In the genomic region with DNA sequence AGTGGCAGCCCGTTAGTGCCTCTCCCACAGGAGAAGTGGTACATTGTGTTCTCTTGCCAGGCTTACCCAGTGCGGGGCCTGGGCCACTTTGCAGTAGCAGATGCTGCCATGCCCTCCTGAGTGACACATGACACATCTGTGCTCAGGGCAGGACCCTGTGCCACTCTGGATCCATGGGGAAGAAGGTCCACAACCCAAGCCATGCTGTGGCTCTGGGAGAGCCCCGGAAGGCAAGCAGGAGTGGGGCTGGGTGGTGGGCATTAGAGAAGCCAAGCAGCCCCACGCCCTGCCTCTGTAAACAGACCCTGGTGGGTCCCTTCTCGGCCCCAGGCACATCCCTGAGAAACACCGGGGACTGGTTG, we compare ENCODE assay signal across 13 mouse cellular contexts. TPM values are rescaled to one million over a fixed set of nuclear protein-coding genes. Genes with fewer than 3 reads are reported as not detected.
A peak's percentile ranks its signal among the peaks of the same experiment; 100 is the strongest.
DNase-seq lines count a peak whose midpoint lies in the region; ATAC-seq lines count a peak whose summit lies in the region.
"Had no signal": no experiment of that assay in that cellular context is flagged by ENCODE, and none has a peak within 500 bp of the region (broad histone marks: within the 10 kb centered on the region; RNA-seq: fewer than 3 reads in every experiment).

No protein-coding gene starts in this region.

- H3K27me3 ChIP-seq in heart, embryonic 12.5 days (replicated peaks), result peaks cover 33% of the 10 kb centered on the region
- peaks cover 30% of the 10 kb centered on the region for H3K27me3 ChIP-seq in neural tube, embryonic 13.5 days

- H3K4me2 ChIP-seq in heart, embryonic 12.5 days, result no peak overlapping the region
- H3K4me2 ChIP-seq in neural tube, embryonic 13.5 days, result no peak overlapping the region

- H3K4me1 ChIP-seq in heart, embryonic 12.5 days (replicated peaks), result peaks cover 52% of the 10 kb centered on the region
- H3K4me1 ChIP-seq in neural tube, embryonic 13.5 days (replicated peaks), result peaks cover 56% of the 10 kb centered on the region

- WGBS in heart, embryonic 12.5 days, result 91% methylated on average over 6 of the region's 6 CpGs
- WGBS in neural tube, embryonic 13.5 days, result 53% methylated on average over 6 of the region's 6 CpGs

- no peaks in the 10 kb centered on the region for H3K9me3 ChIP-seq in heart, embryonic 12.5 days (replicated peaks)
- H3K9me3 ChIP-seq in neural tube, embryonic 13.5 days, result no peaks in the 10 kb centered on the region

- H3K4me3 ChIP-seq in heart, embryonic 12.5 days, result no peak overlapping the region
- H3K4me3 ChIP-seq in neural tube, embryonic 13.5 days, result no peak overlapping the region
- H3K4me3 ChIP-seq: myocyte had no signal

- peaks cover 50% of the 10 kb centered on the region for H3K36me3 ChIP-seq in heart, embryonic 12.5 days
- H3K36me3 ChIP-seq in neural tube, embryonic 13.5 days, result peaks cover 51% of the 10 kb centered on the region

- no peak overlapping the region for H3K27ac ChIP-seq in heart, embryonic 12.5 days (ENCODE audit: poor library complexity, severe bottlenecking)
- H3K27ac ChIP-seq in neural tube, embryonic 13.5 days (replicated peaks), result peak overlapping the region; percentile 83

- no peak for ATAC-seq in heart, embryonic 12.5 days (ENCODE audit: insufficient number of reproducible peaks, low FRiP score)
- ATAC-seq in neural tube, embryonic 13.5 days (ENCODE audit: low read depth), result peak; percentile 51; the same call in 1 of the 2 replicates

- H3K9ac ChIP-seq in heart, embryonic 12.5 days, result no peak overlapping the region
- peak overlapping the region; percentile 31; the same call in 1 of the 2 replicates for H3K9ac ChIP-seq in neural tube, embryonic 13.5 days

- DNase-seq in adrenal gland, postnatal 14 days, result peak; percentile 35
- no peak for DNase-seq in adrenal gland, postnatal 25 days
- peak; percentile 14 for DNase-seq in heart, postnatal 4 days
- peak; percentile 39 for DNase-seq in right cerebral cortex, adult 18-20 months
- no peak for DNase-seq in right cerebral cortex, postnatal 25 days
- DNase-seq in yolk sac, embryonic 10.5 days (ENCODE audit: low spot score), result no peak
- DNase-seq: kidney, adult 18-20 months; lung, adult 18-20 months; thymus, adult 2 months had no signal

RNA-seq across cellular contexts. Expression of a gene that starts 1.5 kb away (rescaled TPM):
- 2.1 and 3.0 TPM in 2 replicates for total RNA-seq in adrenal gland, postnatal 14 days (2021)
- 1.6 and 2.6 TPM in 2 replicates for total RNA-seq in adrenal gland, postnatal 25 days (2021)
- total RNA-seq in heart, postnatal 4 days (2021), result under 1 TPM; 0.14 to 0.41 TPM
- polyA plus RNA-seq in heart, embryonic 12.5 days (2016; fragmentation: Nextera tagmentation; extraction: Ambion mirVana), result 0.46 and 0.51 TPM in 2 replicates
- polyA plus RNA-seq in neural tube, embryonic 13.5 days (2015; fragmentation: Nextera tagmentation; extraction: Ambion mirVana), result 7.1 and 8.4 TPM in 2 replicates
- total RNA-seq: megakaryocyte progenitor cell, adult 5-6 weeks had no signal

RNA-seq across cellular contexts. Expression of a gene that starts 8.1 kb away (rescaled TPM):
- 56.6 and 58.1 TPM in 2 replicates for total RNA-seq in adrenal gland, postnatal 14 days (2021)
- total RNA-seq in adrenal gland, postnatal 25 days (2021), result 42.8 and 60.5 TPM in 2 replicates
- total RNA-seq in heart, postnatal 4 days (2021), result 100 to 1,000 TPM; 100 to 101 TPM
- 161 and 164 TPM in 2 replicates for polyA plus RNA-seq in heart, embryonic 12.5 days (2016; fragmentation: Nextera tagmentation; extraction: Ambion mirVana)
- 180 and 188 TPM in 2 replicates for polyA plus RNA-seq in neural tube, embryonic 13.5 days (2015; fragmentation: Nextera tagmentation; extraction: Ambion mirVana)

RNA-seq across cellular contexts. Expression of a gene that starts 8.5 kb away (rescaled TPM):
- total RNA-seq in adrenal gland, postnatal 14 days (2021), result 4.7 and 5.0 TPM in 2 replicates
- 4.6 and 17.3 TPM in 2 replicates for total RNA-seq in adrenal gland, postnatal 25 days (2021)
- total RNA-seq in heart, postnatal 4 days (2021), result 1 to 10 TPM; 1.4 to 2.3 TPM
- polyA plus RNA-seq in heart, embryonic 12.5 days (2016; fragmentation: Nextera tagmentation; extraction: Ambion mirVana), result 1.2 and 3.5 TPM in 2 replicates
- 2.5 and 3.4 TPM in 2 replicates for polyA plus RNA-seq in neural tube, embryonic 13.5 days (2015; fragmentation: Nextera tagmentation; extraction: Ambion mirVana)

RNA-seq across cellular contexts. Expression of a gene that starts 25.2 kb away (rescaled TPM):
- total RNA-seq in adrenal gland, postnatal 14 days (2021), result 72.7 and 87.8 TPM in 2 replicates
- 108 and 118 TPM in 2 replicates for total RNA-seq in adrenal gland, postnatal 25 days (2021)
- 10 to 100 TPM; 51.4 to 61.5 TPM for total RNA-seq in heart, postnatal 4 days (2021)
- polyA plus RNA-seq in heart, embryonic 12.5 days (2016; fragmentation: Nextera tagmentation; extraction: Ambion mirVana), result 48.6 and 49.2 TPM in 2 replicates
- polyA plus RNA-seq in neural tube, embryonic 13.5 days (2015; fragmentation: Nextera tagmentation; extraction: Ambion mirVana), result 65.7 and 74.3 TPM in 2 replicates

RNA-seq across cellular contexts. Expression of a gene that starts 25.5 kb away (rescaled TPM):
- 312 and 335 TPM in 2 replicates for total RNA-seq in adrenal gland, postnatal 14 days (2021)
- 270 and 317 TPM in 2 replicates for total RNA-seq in adrenal gland, postnatal 25 days (2021)
- total RNA-seq in heart, postnatal 4 days (2021), result 100 to 1,000 TPM; 151 to 152 TPM
- 300 and 303 TPM in 2 replicates for polyA plus RNA-seq in heart, embryonic 12.5 days (2016; fragmentation: Nextera tagmentation; extraction: Ambion mirVana)
- 426 and 453 TPM in 2 replicates for polyA plus RNA-seq in neural tube, embryonic 13.5 days (2015; fragmentation: Nextera tagmentation; extraction: Ambion mirVana)

Comparison
In these comparisons a context has a peak if more than half of its experiments do, and no peak if none do; other contexts are left out.
1. DNase-seq: peak in adrenal gland, postnatal 14 days (single experiment), heart, postnatal 4 days (single experiment) and right cerebral cortex, adult 18-20 months (single experiment); none in adrenal gland, postnatal 25 days (single experiment), right cerebral cortex, postnatal 25 days (single experiment) and yolk sac, embryonic 10.5 days (single experiment).